Mouse (Mus musculus): ENCODE results near the gene Map2k5. TPM values are rescaled to one million over a fixed set of nuclear protein-coding genes. Genes with fewer than 3 reads are reported as not detected.

The Map2k5 gene
- polyA plus RNA-seq, 1 experiment, result 27.7 TPM

DNA sequence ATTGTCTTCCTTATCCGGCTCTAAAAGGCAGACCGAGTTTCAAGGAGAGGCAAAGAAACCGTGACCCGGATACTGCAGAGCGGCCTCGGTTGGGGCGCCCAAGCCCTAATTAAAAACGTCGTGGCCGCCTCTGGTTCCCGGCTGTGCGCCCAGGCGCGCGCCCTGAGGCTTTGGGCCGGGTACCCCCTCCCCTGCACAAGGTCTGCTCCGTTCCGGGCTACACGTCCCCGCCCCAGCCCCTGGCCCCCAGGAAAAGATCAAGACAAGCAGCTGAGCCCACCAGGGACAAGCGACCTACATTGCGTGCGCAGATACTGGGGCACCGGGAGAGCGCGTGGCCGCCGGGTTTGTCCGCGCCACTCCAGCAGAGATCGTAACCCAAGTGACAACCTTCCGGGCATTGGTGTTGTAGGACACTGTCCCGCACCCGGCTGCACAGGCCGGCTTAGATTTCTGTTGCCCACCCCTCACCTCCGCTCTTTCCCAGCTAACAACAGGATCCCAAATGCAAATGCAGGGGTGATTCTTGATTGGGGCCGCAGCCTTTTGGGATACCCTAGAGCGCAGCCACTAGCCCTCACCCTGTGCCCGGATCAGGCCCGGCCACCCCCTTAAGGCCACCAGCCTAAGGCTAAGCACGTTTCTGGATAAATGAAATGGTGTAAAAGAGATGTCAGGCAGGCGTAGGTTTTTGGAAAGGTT is 235.2 kb downstream of the Map2k5 start:
- Histone ChIP-seq H3K27ac (ENCODE audit: insufficient read depth, low read length) (no peak overlapping the region), H3K36me3 (ENCODE audit: control insufficient read depth, insufficient read depth, low read length) (no peaks in the 10 kb centered on the region), H3K4me1 (ENCODE audit: control insufficient read depth, insufficient read depth, insufficient read length) (peaks cover 19% of the 10 kb centered on the region), H3K4me3 (ENCODE audit: extremely low read depth, insufficient read depth, insufficient read length) (no peak overlapping the region), H3K27me3 (ENCODE audit: control insufficient read depth, insufficient read depth, low read length) (peaks cover 62% of the 10 kb centered on the region)
- WGBS, result 5% methylated on average over 42 of the region's 42 CpGs
- DNase-seq (ENCODE audit: low read depth in 1 of 2, low spot score in 2 of 2), result no peak
- no peak for TF ChIP-seq CTCF (IDR thresholded peaks at IDR 0.05; ENCODE audit: extremely low read depth, insufficient read depth, insufficient read length, insufficient replicate concordance)

DNA sequence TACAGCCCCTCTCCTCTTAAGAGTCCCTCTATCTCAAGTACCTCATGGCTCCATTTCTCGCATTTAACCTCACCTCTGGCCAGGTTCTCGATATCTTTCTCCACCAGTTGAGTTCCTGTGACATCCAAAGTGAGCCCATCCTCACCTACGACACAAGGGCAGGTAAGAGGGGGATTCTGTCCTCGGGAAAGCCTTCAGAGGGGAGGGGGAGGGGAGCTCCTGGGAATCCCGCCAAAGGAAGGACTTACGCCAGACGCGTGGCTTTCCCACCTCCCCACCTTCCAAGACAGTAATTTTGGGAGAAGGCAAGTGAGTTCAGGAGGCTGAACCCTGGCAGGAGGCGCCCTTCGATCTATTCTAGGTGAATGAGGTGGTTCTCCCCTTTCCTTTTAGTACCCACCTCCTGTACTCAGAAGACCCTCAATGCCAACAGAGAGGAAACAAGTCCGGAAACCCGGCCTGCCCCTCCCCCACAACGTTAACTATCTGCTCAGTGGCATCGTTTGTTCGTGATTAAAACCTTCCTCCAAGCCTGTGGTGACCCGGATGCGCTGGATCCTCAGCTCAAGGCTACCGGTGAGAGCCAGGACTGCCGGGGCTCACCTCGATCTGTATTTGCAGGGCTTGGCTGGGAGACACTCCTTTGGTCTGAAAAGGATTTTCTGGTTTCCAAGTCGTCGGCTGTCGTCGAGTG is 235.9 kb downstream of the Map2k5 start:
- Histone ChIP-seq H3K36me3 (ENCODE audit: control insufficient read depth, insufficient read depth, low read length) (no peaks in the 10 kb centered on the region), H3K4me1 (ENCODE audit: control insufficient read depth, insufficient read depth, insufficient read length) (peaks cover 17% of the 10 kb centered on the region), H3K27ac (ENCODE audit: insufficient read depth, low read length) (no peak overlapping the region), H3K4me3 (ENCODE audit: extremely low read depth, insufficient read depth, insufficient read length) (no peak overlapping the region), H3K27me3 (ENCODE audit: control insufficient read depth, insufficient read depth, low read length) (peaks cover 63% of the 10 kb centered on the region)
- TF ChIP-seq POLR2A (IDR thresholded peaks at IDR 0.05; ENCODE audit: low read depth, low read length) (no peak), CTCF (IDR thresholded peaks at IDR 0.05; ENCODE audit: extremely low read depth, insufficient read depth, insufficient read length, insufficient replicate concordance) (no peak)
- no peak for DNase-seq (ENCODE audit: low read depth in 1 of 2, low spot score in 2 of 2)
- 6% methylated on average over 24 of the region's 24 CpGs for WGBS

DNA sequence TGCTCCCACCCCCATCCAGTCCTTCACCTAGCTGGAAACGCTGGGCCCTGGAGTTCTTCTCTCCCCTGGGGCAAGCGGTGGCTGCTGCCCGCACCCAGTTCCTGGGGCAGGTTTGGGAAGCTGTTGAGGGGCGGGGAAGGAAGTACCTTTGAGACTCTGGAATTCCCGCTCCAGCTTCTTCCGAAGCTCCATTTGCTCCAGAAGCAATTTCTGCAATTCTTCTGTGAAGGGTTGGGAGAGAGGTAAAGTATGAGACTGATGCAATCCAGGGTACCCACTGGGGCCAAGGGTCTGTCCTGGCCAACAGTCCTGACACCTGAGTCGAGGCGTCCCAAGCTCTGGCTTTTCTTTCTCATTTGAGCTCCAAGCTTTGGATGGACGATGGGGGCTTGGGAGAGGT is 237.5 kb downstream of the Map2k5 start:
- no peak for DNase-seq (ENCODE audit: low read depth in 1 of 2, low spot score in 2 of 2)
- TF ChIP-seq CTCF (IDR thresholded peaks at IDR 0.05; ENCODE audit: extremely low read depth, insufficient read depth, insufficient read length, insufficient replicate concordance), result no peak
- TF ChIP-seq POLR2A (IDR thresholded peaks at IDR 0.05; ENCODE audit: low read depth, low read length), result no peak
- no peak overlapping the region for H3K27ac ChIP-seq (ENCODE audit: insufficient read depth, low read length)
- H3K27me3 ChIP-seq (ENCODE audit: control insufficient read depth, insufficient read depth, low read length), result peaks cover 58% of the 10 kb centered on the region
- no peak overlapping the region for H3K4me3 ChIP-seq (ENCODE audit: extremely low read depth, insufficient read depth, insufficient read length)
- no peaks in the 10 kb centered on the region for H3K36me3 ChIP-seq (ENCODE audit: control insufficient read depth, insufficient read depth, low read length)
- 14% methylated on average over 9 of the region's 9 CpGs for WGBS
- H3K4me1 ChIP-seq (ENCODE audit: control insufficient read depth, insufficient read depth, insufficient read length), result peaks cover 17% of the 10 kb centered on the region

DNA sequence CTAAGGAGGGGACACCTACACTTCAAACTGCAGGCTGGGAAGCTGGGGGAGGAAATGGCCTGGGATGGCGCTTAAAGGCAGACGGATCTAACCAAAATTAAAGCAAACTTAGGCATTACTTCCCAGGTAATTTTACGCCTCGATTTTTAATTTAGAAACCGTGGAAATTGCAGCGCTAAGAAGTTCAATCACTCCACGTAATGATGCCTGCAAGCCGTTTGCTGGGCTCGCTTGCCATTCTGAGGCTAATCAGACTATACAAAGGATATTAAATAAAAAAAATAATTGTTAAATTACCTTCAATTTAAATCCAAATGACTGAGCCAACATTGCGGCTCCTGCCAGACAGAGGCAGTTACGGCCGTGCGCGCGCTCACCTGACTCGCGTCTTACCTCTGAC is 238.0 kb downstream of the Map2k5 start:
- Histone ChIP-seq H3K4me1 (ENCODE audit: control insufficient read depth, insufficient read depth, insufficient read length) (peaks cover 13% of the 10 kb centered on the region), H3K36me3 (ENCODE audit: control insufficient read depth, insufficient read depth, low read length) (no peaks in the 10 kb centered on the region), H3K27me3 (ENCODE audit: control insufficient read depth, insufficient read depth, low read length) (peaks cover 54% of the 10 kb centered on the region), H3K4me3 (ENCODE audit: extremely low read depth, insufficient read depth, insufficient read length) (no peak overlapping the region), H3K27ac (ENCODE audit: insufficient read depth, low read length) (no peak overlapping the region)
- no peak for TF ChIP-seq POLR2A (IDR thresholded peaks at IDR 0.05; ENCODE audit: low read depth, low read length)
- TF ChIP-seq CTCF (IDR thresholded peaks at IDR 0.05; ENCODE audit: extremely low read depth, insufficient read depth, insufficient read length, insufficient replicate concordance), result no peak
- no peak for DNase-seq (ENCODE audit: low read depth in 1 of 2, low spot score in 2 of 2)
- 26% methylated on average over 17 of the region's 17 CpGs for WGBS

- no peaks in the 10 kb centered on the region for H3K36me3 ChIP-seq (ENCODE audit: control insufficient read depth, insufficient read depth, low read length)
- no peak for DNase-seq (ENCODE audit: low read depth in 1 of 2, low spot score in 2 of 2)
- peaks cover 6% of the 10 kb centered on the region for H3K4me1 ChIP-seq (ENCODE audit: control insufficient read depth, insufficient read depth, insufficient read length)
- no peak overlapping the region for H3K27ac ChIP-seq (ENCODE audit: insufficient read depth, low read length)
- H3K27me3 ChIP-seq (ENCODE audit: control insufficient read depth, insufficient read depth, low read length), result peaks cover 45% of the 10 kb centered on the region
- no peak for TF ChIP-seq POLR2A (IDR thresholded peaks at IDR 0.05; ENCODE audit: low read depth, low read length)
- TF ChIP-seq CTCF (IDR thresholded peaks at IDR 0.05; ENCODE audit: extremely low read depth, insufficient read depth, insufficient read length, insufficient replicate concordance), result no peak
- H3K4me3 ChIP-seq (ENCODE audit: extremely low read depth, insufficient read depth, insufficient read length), result no peak overlapping the region
- 6% methylated on average over 31 of the region's 31 CpGs for WGBS
These were observed 239.2 kb downstream of the Map2k5 start for GRCm38 (mm10) chr9:63138481-63138967.

DNA sequence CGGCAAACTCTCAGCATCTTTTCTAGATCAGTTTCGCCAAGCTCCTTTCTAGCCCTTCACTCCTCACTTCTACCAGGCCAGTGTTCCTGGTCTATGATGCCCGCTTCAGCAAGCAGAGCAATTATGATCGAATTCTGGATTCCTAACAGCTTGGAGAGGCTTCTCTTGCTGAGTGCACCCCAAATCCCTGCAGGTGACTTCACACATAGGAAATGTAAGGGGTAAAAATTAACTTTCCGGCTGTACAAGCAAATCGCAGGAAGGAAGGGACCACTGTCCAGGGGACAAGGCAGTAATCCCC is 240.1 kb downstream of the Map2k5 start:
- TF ChIP-seq POLR2A (IDR thresholded peaks at IDR 0.05; ENCODE audit: low read depth, low read length), result no peak
- TF ChIP-seq CTCF (IDR thresholded peaks at IDR 0.05; ENCODE audit: extremely low read depth, insufficient read depth, insufficient read length, insufficient replicate concordance), result no peak
- Histone ChIP-seq H3K4me3 (ENCODE audit: extremely low read depth, insufficient read depth, insufficient read length) (no peak overlapping the region), H3K4me1 (ENCODE audit: control insufficient read depth, insufficient read depth, insufficient read length) (peaks cover 3% of the 10 kb centered on the region), H3K36me3 (ENCODE audit: control insufficient read depth, insufficient read depth, low read length) (no peaks in the 10 kb centered on the region), H3K27ac (ENCODE audit: insufficient read depth, low read length) (no peak overlapping the region), H3K27me3 (ENCODE audit: control insufficient read depth, insufficient read depth, low read length) (peaks cover 41% of the 10 kb centered on the region)
- DNase-seq (ENCODE audit: low read depth in 1 of 2, low spot score in 2 of 2), result no peak
- WGBS, result 10% methylated on average over 6 of the region's 6 CpGs
